Mouse (Mus musculus) macrophage (primary cell): ENCODE measurements around the gene Gadd45gip1. TPM values are rescaled to one million over a fixed set of nuclear protein-coding genes. Genes with fewer than 3 reads are reported as not detected.

Source experiments
- H3K27ac ChIP-seq: fragments of 350-480 bp; formaldehyde crosslinking; 2 replicates; pipeline ENCODE4 v1.9.0; 2021
- H3K36me3 ChIP-seq: fragments of 350-480 bp; formaldehyde crosslinking; 2 replicates; pipeline ENCODE4 v1.9.0; 2021; ENCODE audit errors: inconsistent target
- H3K4me3 ChIP-seq: fragments of 350-480 bp; formaldehyde crosslinking; 2 replicates; pipeline ENCODE4 v1.9.0; 2021; ENCODE audit errors: inconsistent target
- H3K79me2 ChIP-seq: fragments of 350-480 bp; formaldehyde crosslinking; 2 replicates; pipeline ENCODE4 v1.9.0; 2021; ENCODE audit errors: inconsistent target
- WGBS: methylation state at CpG from one replicate; pipeline ENCODE4 v1.1.7; 2026; ENCODE audit warnings: inconsistent platforms; ENCODE audit not compliant: missing documents; 5-methylcytosine and 5-hydroxymethylcytosine counted together
- polyA plus RNA-seq: library from polyadenylated mRNA; stranded (reverse); fragments of 250-400 nt; gene quantifications from 3 replicates; pipeline ENCODE4 v1.2.4, GENCODE M21; 2018; ENCODE audit warnings: inconsistent platforms

Gadd45gip1 gene
- polyA plus RNA-seq, 1 experiment from 2014 or later: 5.8 TPM

GRCm38 (mm10) chr8:84832034-84832717 lies 854 bp downstream of the Gadd45gip1 start:
- Histone ChIP-seq H3K36me3 (peaks cover 28% of the 10 kb centered on the region), H3K79me2 (peaks cover 21% of the 10 kb centered on the region)
- under 1% methylated on average over 40 of the region's 59 CpGs for WGBS

GRCm38 (mm10) chr8:84832759-84833742 lies 1.7 kb downstream of the Gadd45gip1 start:
- peak overlapping the region; percentile 83 for H3K4me3 ChIP-seq
- peaks cover 37% of the 10 kb centered on the region for H3K36me3 ChIP-seq
- H3K27ac ChIP-seq: peak overlapping the region; percentile 39
- peaks cover 24% of the 10 kb centered on the region for H3K79me2 ChIP-seq
- WGBS: 42% methylated on average over 10 of the region's 10 CpGs

More at GRCm38 (mm10) chr8:84832034-84832717, 854 bp downstream of the Gadd45gip1 start:
- Histone ChIP-seq H3K4me3 (peak overlapping the region; percentile 83), H3K27ac (peak overlapping the region; percentile 63)

- WGBS: 91% methylated on average over 19 of the region's 19 CpGs
- Histone ChIP-seq H3K27ac (no peak overlapping the region), H3K4me3 (no peak overlapping the region), H3K79me2 (peaks cover 36% of the 10 kb centered on the region), H3K36me3 (peaks cover 43% of the 10 kb centered on the region)
Measured at GRCm38 (mm10) chr8:84834002-84834865, 2.9 kb downstream of the Gadd45gip1 start.

DNA sequence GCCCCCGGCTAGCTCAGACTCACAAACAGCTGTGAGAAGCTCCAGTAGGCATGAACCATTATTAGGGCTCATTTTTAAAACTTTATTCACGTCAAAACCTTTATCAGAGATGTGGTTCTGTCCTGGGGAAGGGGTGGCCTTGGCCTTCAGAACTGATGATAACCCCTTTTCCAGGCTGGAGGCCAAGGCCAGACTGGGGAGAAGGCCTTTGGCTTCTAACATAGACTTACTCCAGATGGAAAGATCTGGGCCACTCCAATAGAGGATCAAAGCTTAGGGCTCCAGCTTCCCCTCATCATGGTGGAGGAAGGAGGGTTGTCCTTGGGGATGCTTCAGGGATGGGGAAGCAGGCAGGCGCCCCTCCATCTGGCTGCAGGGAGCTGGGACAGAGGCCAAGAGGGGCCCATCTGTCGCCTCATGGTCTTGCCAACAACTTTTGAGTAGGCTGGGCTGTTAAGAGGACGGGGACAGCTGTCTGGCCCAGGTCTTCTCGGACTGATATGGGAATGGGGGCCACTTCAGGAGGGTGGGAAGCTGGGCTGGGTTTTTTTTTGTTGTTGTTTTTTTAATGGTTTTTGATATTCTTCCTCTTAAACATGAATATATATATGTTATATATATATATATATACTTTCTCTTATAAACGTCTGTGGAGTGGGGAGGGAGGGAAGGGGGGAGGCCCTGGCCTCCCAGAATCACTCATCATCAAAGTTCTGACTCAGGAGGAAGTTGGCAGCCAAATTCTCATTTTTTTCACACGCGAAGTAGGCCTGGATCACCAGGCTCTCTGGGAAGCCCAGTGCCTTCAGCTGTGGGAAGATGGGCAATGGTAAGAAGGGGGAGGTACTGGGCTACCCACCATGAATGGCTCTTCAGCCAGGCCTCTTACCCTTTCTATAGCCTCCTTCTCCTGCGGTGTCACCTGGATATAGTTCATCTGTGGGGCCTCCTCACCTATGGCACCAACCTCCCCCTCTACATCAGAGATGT lies 3.8 kb downstream of the Gadd45gip1 start:
- 82% methylated on average over 9 of the region's 10 CpGs for WGBS
- peaks cover 44% of the 10 kb centered on the region for H3K79me2 ChIP-seq
- H3K27ac ChIP-seq: no peak overlapping the region
- H3K4me3 ChIP-seq: no peak overlapping the region
- peaks cover 43% of the 10 kb centered on the region for H3K36me3 ChIP-seq

- 89% methylated on average over 8 of the region's 8 CpGs for WGBS
- peaks cover 43% of the 10 kb centered on the region for H3K36me3 ChIP-seq
- H3K27ac ChIP-seq: no peak overlapping the region
- peaks cover 44% of the 10 kb centered on the region for H3K79me2 ChIP-seq
- H3K4me3 ChIP-seq: no peak overlapping the region
Measured at GRCm38 (mm10) chr8:84837149-84837911, 6.0 kb downstream of the Gadd45gip1 start.

DNA sequence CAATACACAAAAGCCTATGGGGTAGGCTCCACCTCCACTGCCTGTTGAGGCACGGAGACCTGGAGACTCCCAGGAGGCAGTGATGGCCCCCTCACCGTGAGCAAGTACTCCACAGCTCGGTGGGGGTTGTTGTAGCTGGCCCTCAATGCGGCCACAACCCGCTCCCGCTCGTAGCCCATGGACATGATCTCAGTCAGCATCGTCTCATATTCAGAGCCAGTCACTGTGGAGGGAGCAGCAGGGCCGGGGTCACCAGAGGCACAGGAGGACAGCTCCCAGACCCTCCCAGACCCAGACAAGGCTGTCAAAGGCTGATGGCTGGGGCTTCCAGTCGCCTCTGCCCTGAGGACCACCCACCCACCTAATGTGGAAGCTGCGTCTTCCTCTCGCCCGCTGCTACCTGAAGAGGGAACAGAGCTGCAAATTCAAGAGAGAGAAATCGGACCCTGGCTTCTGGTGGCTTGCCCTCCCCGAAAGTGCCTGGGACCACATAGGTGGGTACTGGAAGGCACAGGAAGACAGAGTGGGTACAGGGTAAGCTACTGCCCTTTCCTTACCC lies 6.7 kb downstream of the Gadd45gip1 start:
- peaks cover 50% of the 10 kb centered on the region for H3K36me3 ChIP-seq
- WGBS: 91% methylated on average over 14 of the region's 15 CpGs
- peaks cover 37% of the 10 kb centered on the region for H3K79me2 ChIP-seq
- no peak overlapping the region for H3K27ac ChIP-seq
- H3K4me3 ChIP-seq: no peak overlapping the region

DNA sequence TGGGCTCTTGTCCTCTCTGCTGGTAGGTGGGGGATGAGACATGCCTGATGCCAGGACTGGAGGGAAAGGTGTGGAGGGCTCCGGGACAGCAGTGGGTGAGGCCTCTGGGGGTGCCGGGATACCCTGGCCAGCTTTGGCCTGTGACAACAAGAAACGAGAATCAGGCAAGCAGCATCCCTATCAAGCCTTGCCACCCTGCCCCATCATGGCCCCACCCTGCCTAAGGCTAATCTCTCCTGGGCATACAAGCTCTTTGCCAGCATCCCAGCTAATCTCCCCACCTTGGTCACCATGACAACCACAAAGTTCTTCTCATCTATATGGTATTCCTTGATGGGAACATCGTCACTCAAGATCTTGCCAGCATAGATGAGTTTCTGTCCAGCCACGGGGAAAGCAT lies 7.2 kb downstream of the Gadd45gip1 start:
- Histone ChIP-seq H3K4me3 (no peak overlapping the region), H3K36me3 (peaks cover 55% of the 10 kb centered on the region), H3K27ac (no peak overlapping the region), H3K79me2 (peaks cover 35% of the 10 kb centered on the region)
- 94% methylated on average over 5 of the region's 5 CpGs for WGBS

GRCm38 (mm10) chr8:84839411-84839810 lies 8.1 kb downstream of the Gadd45gip1 start:
- WGBS: 42% methylated on average over 2 of the region's 2 CpGs
- Histone ChIP-seq H3K36me3 (peaks cover 59% of the 10 kb centered on the region), H3K27ac (peak overlapping the region; percentile 39), H3K4me3 (peak overlapping the region; percentile 50), H3K79me2 (peaks cover 41% of the 10 kb centered on the region)

GRCm38 (mm10) chr8:84839875-84840247 lies 8.5 kb downstream of the Gadd45gip1 start:
- Histone ChIP-seq H3K79me2 (peaks cover 41% of the 10 kb centered on the region), H3K27ac (peak overlapping the region; percentile 39), H3K36me3 (peaks cover 59% of the 10 kb centered on the region), H3K4me3 (peak overlapping the region; percentile 50)
- WGBS: 0% methylated on average over 7 of the region's 7 CpGs

DNA sequence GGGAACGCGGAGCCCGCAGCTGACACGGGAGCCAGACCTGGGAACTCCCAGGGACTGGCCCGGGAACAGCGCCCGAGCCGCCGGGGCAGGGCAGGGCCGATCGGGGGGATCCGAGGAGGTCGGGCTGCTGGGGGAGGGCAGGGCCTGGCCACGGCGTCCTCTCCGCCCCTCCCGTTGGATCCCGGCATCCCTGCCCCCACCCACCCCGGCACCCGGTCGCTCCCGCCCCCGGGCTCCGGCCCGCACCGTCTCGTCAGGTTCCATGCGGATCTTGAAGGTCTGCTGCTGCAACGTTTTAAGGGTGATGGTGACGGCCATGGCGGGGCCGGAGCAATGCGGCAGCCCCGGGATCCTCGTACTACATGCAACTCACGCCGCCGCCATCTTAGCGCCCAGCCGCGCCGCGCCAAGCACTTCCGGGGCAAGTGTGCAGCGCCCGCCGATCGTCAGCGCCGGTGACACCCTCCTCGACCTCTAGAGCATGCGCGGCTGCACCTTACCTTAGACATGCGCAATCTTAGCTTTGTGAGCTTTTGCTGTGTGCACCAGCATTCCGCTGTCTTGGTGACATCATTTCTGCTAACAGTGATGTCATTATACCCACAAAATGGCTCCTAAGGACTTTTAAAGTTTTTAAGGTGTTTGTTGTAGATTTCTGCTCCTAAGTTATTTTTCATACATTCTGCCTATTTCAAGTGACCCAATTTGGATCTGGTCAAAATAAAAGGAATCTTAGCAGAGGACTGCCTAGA lies 9.1 kb downstream of the Gadd45gip1 start, which contains the start of gene Rad23a:
TSS of gene Rad23a (minus strand) at position 418 of the 752 bp plus-strand sequence.
- peaks cover 62% of the 10 kb centered on the region for H3K36me3 ChIP-seq
- H3K27ac ChIP-seq: peak within 1 kb of the TSS; percentile 39
- WGBS: under 1% methylated on average over 51 of the region's 55 CpGs
- peaks cover 45% of the 10 kb centered on the region for H3K79me2 ChIP-seq
- peak within 1 kb of the TSS; percentile 50 for H3K4me3 ChIP-seq

DNA sequence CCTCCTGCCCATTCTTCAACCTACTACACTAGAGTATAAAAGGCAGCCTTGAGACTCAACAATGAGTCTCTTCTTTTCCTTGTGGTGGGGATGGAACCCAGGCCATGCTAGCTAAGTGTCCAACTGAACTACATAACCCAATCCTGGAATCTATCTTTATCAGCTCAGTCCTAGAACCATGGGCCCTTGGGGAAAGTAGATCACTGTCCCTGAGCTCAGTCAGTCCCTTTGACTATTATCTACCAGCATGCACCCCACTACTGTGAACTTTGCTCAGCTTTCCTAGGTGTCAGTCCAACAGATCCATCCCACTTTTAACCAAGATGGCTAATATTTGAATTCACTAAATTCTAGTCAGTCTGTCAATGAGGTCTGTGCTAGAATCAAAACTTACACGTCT lies 10.2 kb downstream of the Gadd45gip1 start:
- Histone ChIP-seq H3K79me2 (peaks cover 56% of the 10 kb centered on the region), H3K4me3 (no peak overlapping the region), H3K27ac (no peak overlapping the region), H3K36me3 (peaks cover 52% of the 10 kb centered on the region)
- WGBS: 75% methylated on average over 1 of the region's 1 CpGs
